Mouse (Mus musculus): ENCODE measurements around the gene Prmt8.

The Prmt8 gene

DNA sequence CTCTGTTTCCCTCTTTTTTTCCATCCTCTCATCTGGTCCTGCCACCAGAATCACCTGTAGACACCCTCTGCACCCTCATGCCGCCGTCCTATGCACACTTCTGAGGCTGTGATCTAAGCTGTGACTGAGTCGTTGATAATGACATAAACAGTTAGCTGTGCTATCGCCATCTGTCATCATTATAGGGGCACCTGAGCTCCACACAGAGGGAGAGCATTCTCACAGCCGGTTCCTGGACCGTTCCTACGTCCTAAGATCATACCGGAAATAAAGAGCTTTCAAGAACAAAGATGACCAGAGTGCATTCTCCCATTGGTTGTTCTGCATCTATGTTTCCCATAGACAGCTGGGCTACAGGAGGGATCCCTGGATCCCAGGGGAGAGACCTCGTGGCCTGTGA, 28.6 kb downstream of the Prmt8 start:
- DNase-seq (ENCODE audit: low read depth, low spot score), result no peak

DNA sequence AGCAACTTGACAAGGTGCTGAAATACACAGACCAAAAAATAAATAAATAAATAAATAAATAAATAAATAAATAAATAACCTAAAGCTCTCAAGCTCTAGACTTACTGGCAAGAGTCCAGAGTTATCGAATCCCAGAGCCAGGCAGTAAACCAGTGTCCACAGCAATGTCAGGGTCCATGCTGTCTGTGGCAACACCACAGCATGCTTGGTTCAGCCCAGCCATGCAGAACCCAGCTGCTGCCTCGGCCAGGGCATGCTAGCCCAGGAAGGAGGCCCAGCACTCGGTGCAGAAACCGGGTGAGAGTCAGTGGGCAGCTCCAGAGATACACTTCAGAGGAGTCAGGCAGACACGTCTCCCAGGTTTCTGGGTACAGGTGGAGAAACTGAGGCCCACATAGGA, 29.4 kb downstream of the Prmt8 start:
- no peak for DNase-seq (ENCODE audit: low read depth, low spot score)

DNA sequence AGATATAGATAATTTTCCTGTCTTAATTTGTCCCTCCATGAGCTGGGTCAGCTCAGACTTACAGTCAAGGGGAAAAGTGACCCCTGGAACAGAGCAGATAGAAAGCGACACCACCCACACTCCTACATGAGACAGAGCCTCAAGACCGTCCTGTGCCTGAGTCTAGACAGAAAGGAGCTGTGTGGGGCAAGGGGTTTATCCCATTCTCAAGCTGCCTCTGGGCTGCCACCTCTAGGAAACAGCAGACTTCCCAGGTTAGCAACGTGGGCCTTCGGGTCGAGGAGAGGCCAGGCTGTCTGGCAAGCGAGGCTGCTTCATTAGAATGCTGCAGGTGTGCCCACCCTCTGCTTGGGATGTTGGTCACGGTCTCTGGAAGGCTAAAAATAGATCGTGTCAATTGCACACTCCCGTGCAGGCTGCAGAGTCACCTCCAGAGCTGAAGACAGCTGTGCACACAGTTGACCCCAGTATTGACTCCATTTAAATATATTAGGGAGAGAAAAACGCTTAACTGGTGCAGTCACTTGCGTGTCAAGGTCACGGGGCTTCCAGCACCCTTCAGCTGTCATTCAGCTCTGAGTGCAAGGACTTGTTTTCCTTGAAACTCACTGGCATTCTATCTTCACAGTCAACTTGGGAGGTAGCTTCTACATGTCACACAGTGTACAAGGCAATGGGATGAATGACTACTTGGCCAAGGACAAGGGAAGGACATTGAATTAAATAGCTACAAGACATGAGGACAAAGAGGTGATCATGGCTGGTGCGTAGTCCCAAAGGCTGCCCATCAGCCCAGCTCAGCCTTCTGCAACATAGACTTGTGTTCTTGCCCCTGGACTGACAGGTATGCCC, 33.9 kb downstream of the Prmt8 start:
- DNase-seq (ENCODE audit: low read depth, low spot score), result no peak

DNA sequence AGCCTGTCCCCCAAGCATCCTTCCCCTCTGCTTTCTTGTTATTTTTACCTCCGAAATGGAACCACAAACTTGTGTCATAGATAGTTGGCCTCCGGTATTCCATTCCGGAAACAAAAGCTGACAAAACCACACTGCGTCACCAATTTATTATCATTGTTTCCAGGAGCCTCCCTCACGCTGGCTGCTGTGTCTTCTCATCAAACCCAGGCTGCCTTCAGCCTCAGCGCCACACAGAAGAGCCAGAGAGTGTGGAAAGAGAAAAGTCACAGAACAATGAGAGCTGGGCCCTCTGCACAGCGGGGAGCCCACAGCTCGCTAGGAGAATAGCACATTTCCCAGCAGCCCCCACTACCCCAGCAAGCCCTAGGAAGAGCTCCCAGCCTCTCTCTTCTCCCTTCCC, 46.1 kb downstream of the Prmt8 start:
- DNase-seq (ENCODE audit: low read depth, low spot score), result no peak

DNA sequence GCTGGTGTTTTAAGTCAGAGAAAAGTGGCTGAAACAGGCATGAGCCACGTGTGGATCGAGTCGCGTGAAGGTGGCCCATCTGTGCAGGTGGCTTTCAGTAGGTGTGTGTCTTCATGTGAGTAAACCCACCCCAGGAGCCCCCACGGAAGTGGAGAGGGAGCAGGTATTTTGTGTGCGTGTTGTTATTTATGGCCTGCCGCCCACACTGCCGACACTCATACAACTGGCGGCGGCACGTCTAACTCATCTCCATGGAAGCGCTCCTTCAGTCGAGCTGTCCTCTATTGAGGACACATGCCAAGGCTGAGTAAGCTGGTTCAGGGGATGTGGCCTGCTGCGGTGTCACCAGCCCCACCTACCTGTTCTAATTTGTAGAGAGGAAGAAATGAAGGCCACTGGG, 49.4 kb downstream of the Prmt8 start:
- DNase-seq (ENCODE audit: low read depth, low spot score), result no peak

DNA sequence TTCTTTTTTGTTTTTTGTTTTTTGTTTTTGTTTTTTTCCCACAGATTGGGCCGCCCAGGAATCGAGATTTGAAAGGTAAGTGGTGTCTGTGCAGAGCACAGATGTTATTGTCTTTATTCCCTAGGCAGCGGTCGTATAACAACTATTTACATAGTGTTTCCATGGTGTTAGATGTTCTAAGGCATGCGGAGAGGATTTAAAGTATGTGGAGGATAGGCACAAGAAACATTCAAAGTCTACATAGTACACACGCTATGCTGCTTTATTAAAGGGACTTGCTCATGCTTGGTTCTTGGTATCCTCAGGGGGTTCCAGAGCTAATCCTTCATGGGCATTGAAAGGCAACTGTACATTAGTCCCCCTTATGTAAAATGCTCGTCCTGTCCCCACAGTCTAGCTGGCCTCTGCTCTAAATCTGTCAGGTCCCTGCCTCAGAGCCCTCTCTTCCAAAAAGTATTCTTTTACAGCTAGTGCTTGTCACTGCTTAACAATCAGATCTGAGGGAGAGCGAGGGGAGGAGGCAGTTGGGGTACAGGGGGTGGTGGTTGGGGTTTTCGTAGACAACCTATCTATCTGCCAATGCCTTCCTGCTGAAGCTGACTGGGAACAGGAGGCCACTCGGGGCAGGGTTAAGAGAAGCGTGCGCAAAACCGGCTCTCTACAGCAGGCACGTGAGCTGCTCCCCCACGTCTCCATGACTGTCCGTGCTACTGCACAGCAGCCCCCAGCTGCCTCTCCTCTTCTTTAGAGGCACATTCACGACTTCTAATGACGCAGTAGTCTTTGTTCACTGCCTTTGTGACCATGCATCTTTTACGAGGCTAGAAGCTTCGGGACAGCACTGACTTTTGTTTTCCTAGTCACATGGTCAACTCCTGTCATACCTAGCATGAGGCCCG, 51.8 kb downstream of the Prmt8 start:
- DNase-seq (ENCODE audit: low read depth, low spot score), result no peak

DNA sequence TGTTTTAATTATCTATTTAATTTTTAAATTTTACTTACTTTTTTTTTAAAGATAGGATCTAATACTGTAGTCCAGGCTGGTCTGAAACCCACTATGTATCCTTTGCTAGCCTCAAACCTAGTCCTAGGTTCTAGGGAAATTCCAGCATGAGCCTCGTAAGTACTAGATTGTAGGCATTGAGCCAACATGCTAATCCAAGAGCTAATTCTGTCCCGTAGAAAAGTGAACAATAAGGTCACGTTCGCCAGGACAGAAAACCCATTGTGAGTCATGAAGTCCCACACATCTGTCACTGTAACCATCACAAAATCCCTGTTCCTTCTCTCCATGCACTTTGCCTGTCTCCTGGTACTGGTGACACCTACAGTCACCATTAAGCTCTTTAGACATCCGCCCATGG, 53.8 kb downstream of the Prmt8 start:
- no peak for DNase-seq (ENCODE audit: low read depth, low spot score)

DNA sequence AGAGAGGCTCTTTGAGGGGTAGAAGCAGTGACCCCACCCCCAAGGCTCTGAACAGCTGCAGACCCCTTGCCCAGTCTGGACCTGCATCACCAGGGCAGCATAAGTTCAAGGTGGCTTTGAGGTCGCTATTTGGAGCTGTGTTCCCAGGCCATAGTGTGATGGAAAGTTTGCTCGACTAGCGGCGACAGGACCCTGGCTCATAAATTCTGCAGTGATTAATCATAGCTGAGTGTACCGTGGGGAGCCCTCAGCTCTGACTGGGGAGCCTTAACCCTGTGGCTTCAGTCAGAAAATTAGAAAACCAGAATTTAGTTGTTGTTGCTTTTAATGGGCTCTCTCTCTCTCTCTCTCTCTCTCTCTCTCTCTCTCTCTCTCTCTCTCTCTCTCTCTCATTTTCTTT, 54.4 kb downstream of the Prmt8 start:
- DNase-seq (ENCODE audit: low read depth, low spot score), result no peak

DNA sequence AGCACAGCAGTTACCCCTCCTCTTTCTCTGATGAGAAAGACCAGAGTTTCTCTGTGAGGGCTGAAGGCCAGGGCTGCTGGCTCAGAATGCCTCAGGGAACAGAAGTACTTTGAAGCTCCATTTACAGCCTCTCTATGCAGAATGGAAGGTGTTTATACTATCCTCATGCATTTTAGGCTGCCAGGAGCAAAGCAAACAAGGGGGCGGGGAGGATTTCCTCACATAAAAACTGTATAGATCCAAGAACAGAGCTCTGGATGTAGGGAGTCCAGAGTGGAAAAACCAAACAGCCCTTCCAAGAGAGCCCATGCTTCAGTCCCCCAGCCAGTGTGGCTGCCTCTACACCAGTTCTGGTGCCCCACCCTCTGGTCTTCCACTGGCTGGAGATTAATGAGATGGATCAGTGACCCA, 61.0 kb downstream of the Prmt8 start:
- DNase-seq (ENCODE audit: low read depth, low spot score), result no peak

DNA sequence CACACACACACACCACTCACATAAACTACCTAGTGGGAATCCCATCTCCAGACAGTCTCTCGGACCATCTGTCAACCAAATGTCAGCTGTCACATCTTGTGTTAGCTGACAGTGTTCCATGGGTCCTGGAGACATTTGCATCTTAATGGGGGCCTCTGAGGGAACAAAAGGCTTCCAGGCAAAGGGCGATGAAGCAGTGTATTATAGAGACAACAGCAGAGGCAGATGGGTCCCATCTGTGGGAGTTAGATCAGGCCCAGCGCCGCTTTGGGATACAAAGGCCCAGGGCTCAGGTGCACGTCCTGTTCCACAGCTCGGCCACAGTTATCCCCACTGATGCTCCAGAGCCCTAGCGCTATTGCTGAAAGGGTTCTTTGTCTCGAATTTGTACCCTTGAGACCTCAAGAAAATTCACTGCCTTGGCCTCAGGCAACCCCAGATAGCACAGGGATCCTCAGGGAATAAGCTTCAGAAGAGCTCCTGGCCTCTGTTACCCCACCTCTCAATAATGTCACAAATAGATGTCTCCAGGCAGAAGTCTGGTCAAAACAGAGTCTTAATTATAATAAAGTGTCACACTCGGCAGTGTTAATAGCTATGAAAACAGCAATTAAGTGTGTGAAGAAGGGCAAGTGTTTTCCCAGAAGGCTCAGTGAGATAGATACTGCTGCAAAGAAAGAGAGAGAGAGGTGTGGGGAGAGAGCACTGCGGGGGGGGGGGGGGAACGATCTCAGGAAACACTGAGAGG, 68.1 kb downstream of the Prmt8 start:
- DNase-seq (ENCODE audit: low read depth, low spot score), result no peak

DNA sequence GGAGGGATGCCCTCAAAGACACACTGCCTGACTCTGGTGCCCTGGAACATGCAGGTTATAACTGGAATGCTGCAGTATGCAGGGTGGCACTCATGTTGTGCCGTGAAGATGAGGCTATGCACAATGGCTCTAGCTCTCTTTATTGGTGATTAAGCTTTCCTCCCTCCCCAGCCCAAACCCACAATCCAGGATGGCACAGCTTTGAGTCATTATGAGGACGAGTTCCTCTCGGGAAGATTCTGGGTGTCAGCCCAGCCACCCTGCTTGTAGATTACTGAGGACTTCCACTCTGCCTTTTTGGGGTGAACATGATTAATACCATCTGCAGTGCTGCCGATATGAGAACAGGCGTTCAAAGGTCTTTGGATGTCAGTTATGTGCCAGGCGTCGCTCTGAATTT, 75.6 kb downstream of the Prmt8 start:
- no peak for DNase-seq (ENCODE audit: low read depth, low spot score)

DNA sequence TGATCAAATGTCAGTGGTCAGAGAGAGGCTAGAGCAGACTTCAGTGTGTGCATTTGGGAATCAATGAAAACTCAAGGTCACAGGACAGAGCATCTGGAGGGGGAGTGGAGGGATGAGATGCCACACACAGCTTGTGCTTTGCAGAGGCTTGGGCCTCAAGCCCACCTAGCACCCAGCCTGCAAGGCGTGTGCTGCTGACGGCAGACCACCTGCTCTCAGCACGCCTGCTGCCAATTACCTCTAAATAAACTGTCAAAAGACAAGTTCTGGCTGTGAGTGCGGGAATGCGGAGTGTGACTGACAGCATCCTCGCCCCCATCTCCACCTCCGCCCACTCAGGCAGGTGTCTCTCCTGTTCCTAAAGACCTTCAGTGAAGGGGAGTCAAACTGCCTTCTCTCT, 77.0 kb downstream of the Prmt8 start:
- no peak for DNase-seq (ENCODE audit: low read depth, low spot score)

DNA sequence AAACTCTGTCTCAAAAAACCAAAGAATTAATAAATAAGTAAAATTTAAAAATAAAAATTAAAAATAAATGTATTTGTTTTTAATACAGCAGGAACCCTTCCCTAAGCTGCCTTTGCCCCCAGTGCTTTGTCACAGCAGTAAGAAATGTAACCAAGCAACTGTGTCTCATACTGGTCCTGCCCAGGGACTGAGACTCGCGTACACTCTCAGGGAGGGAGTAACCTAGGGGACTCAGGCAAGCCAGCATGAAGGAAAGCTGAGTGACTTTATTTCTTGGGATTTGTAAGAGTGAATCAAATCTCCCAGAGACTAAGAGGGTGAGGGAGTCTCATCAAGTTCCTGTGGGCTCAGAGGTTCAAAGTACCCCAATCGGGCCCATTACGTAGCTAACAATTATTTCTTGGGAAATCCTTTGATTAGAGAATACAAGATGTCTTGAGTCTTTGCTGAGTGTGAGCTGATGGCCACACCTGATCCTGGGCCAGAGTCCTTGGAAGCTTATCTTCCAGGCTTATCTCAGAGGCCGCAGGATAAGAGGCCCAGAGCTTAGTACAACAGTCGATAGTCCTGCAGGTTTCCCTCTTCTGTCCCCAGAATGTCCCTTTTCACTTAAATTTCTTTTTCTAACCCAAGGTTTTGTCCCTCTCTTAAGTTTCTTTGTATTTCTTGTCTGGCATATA, 82.0 kb downstream of the Prmt8 start:
- DNase-seq (ENCODE audit: low read depth, low spot score), result no peak

DNA sequence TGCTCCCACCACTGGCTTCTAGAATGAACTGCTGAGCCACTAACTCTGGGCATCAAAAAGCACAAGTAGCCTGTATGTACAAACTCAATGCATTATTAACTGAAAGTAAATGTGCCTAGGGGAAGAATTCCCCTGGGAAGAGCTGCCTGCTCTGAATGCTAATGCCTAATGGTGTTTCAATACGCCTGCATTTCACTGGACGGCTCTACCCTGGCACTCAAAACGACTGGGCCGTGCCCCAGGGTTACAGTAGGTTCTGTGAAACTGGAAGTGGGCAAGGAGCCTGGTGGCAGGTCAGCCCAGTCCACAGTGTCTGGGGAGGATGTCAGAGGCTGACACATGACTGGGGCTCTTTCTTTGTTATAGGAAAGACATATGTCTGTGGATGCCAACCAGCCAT, 84.3 kb downstream of the Prmt8 start:
- no peak for DNase-seq (ENCODE audit: low read depth, low spot score)

DNA sequence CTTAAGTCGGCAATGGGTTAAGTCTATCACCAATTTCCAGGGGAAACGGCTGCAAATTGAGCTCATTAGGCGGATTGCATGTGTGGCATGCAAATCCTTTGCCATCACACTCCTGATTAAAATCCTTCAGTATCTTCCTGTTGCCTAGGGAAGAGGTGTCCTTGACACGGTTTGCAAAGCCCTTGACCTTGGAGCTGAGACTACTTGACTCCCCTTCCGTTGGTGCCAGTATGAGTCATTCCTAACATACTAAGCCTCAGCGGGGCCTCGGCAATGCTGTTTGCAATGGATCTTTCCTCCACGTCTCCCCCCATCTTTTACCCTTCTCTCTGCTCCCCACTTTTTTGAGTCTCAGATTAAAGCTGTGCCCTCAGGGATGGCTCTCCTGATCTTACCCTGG, 85.7 kb downstream of the Prmt8 start:
- DNase-seq (ENCODE audit: low read depth, low spot score), result no peak

DNA sequence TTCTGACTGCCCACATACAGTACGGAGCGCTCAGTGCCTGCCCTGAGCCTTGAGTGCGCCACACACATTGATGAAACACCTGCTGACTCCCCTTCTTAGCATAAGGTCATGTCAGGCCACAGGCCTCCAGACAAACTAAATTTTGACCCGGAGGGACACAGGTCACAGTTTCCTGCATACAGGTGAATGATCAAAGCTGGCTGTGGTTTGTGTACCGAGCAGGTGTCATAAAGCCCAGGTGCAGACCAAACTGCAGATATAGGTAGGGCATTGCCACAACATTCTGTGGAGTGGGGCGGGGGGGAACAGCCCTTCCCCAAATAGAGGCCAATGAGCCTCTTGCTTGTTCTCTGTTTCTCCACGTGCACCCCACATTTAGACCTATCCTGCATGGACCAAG, 88.5 kb downstream of the Prmt8 start:
- DNase-seq (ENCODE audit: low read depth, low spot score), result no peak

DNA sequence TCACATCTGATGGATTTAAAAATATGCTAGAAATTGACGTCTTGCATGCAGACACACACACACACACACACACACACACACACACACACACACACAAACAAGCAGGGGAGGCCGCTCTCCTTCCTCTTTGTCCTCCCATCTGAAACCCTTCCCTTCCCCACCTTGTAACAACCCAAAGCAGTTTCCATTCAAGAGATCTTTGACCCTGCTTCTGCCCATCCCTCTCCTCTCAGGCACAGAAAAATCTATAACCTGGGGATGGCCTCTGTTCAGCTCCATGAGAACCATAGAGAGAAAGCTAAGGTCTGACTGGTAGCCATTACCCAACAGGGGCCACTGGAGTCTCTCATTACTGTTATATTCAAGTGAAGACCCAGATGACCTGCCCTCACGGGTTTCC, 90.3 kb downstream of the Prmt8 start:
- DNase-seq (ENCODE audit: low read depth, low spot score), result no peak

DNA sequence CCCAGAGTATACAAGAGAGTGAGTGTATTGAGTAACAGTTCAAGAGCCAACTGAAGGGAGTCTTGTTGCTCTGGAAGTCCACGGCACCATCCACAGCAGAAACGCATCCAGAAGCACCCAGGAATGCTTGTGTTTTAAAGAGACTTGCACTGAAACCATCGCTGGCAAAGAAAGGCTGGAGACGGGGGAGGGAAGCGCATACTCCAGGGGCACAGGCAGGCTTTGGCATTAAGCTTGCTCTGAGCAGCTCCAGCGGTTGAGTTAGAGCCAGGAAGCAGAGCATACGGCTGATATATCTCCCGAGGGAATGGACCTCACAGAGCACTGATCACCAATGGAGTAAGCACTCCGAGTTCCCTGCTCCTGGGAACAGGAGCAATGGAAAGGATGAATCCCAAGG, 91.0 kb downstream of the Prmt8 start:
- no peak for DNase-seq (ENCODE audit: low read depth, low spot score)

DNA sequence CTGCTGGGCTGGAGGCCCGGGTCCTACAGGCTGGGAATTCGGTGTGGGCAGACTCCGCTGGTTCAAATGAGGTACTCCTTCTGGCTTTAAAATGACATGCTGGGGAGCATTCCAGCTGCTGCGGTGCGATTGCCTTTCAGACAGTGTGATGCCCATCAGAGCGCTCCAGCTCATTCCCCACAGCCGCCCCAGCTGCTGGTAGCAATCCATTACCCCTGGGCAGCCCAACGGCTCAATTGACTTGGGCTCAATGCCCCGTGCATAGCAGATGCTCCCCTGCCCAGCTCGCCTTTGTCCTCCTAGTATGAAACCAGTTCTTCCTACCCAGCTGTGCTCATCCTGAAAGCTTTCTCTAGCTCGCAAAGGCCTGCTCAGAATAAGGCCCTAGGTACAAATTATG, 92.4 kb downstream of the Prmt8 start:
- DNase-seq (ENCODE audit: low read depth, low spot score), result no peak

DNA sequence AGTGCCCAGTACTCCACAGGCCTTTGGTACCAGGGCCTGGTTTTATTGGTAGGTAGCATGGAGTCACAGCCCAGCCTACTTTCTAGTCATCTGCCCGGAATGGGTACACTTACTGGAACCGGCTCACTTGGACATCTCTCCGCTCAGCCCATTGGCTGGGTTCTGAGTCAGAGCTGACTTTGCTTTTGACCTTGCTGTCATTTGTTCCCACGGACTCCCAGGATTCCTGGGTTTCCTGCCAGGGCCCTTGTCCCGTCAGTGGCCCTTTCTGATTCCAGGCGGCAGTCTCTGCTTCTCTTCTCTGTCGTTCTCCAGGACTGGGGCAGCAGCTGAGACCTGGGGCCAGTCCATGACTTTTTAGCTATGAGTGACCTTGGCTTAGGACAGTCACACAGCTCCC, 97.2 kb downstream of the Prmt8 start:
- DNase-seq (ENCODE audit: low read depth, low spot score), result no peak

DNA sequence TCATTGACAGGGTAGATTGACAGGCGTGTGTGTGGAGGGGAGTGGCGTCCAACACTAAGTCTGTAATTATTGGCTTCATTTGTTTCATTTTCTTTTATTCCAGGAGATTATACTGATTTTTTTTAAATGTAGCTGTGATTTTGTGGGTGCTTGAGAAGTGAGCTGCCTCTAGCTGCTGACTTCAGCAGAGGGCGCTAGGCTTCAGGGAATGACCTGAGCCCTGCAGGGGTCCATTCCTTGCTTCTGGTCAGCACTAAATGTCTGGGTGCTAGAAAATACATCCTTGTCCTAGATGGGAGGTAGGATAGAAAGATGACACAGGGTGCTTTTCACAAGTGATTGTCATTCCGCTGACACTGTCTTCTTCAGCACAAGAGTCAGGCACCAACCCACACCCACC, 99.2 kb downstream of the Prmt8 start:
- no peak for DNase-seq (ENCODE audit: low read depth, low spot score)

DNA sequence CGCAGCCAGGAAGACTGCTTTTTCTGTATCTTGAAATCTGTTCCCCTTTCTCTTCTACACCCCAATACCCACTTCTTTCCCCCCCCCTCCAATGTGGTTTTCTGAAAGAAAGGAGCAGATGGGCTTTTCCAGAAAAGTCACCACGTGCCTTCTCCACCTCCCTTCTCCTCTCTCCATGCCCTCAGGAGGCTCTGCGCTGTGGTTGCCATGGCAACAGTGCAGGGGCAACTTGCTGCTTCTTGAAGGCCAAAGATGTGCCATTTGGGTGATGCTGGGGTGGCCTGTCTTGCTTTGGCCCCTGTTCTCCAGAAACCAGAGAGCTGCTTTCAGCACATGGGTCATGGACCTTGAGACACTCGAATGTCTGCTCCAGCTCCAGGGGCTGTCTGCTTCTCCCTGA, 100.0 kb downstream of the Prmt8 start:
- DNase-seq (ENCODE audit: low read depth, low spot score), result no peak
